In the genomic region with DNA sequence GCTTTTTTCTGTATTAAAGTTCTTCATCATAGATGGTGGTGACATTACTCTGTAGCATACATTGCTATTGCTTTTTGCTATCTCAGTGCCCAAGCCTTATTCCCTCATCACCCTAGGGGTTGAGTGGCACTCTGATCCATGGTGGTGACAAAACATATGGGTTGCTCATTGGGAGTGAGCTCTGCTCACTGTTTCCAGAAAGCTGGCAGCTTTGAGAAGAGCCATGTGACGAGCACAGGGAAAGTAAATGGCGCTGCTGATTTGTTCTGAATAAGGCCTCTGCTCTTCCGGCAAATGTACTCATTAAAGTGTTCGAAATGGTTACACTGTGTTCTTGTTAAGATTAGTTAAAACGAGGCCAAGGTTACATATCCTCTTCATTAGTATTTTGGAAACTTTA, we compare ENCODE assay signal across 24 mouse cellular contexts.
"Had no signal": no experiment of that assay in that cellular context is flagged by ENCODE, and none has a peak within 500 bp of the region (broad histone marks: within the 10 kb centered on the region; RNA-seq: fewer than 3 reads in every experiment).

No protein-coding gene starts in this region.

- ATAC-seq: intestine, postnatal 0 days; liver, embryonic 12.5 days had no signal

- H3K9ac ChIP-seq: limb, embryonic 13.5 days; liver, embryonic 12.5 days; liver, embryonic 15.5 days; lung, embryonic 15.5 days; midbrain, embryonic 12.5 days; neural tube, embryonic 13.5 days; stomach, embryonic 15.5 days had no signal

- DNase-seq: kidney, adult 2 months; kidney, postnatal 36 days; layer of hippocampus, postnatal 36 days; liver; lung, adult 18-20 months; lung, postnatal 10 days; lung, postnatal 36 days; retina, postnatal 1 day; right cerebral cortex, postnatal 25 days; spleen, adult 18-20 months; thymus, postnatal 25 days had no signal

- H3K27ac ChIP-seq: kidney, postnatal 0 days; left cerebral cortex, adult 2 months; limb, embryonic 10.5 days; limb, embryonic 13.5 days; liver, embryonic 12.5 days; liver, embryonic 15.5 days; lung, embryonic 15.5 days; midbrain, embryonic 12.5 days; stomach, embryonic 15.5 days had no signal

- H3K36me3 ChIP-seq: limb, embryonic 10.5 days; limb, embryonic 13.5 days; liver, embryonic 12.5 days; liver, embryonic 15.5 days; lung, embryonic 15.5 days; midbrain, embryonic 12.5 days; neural tube, embryonic 13.5 days; stomach, embryonic 15.5 days had no signal

- H3K4me2 ChIP-seq: limb, embryonic 13.5 days; liver, embryonic 12.5 days; liver, embryonic 15.5 days; lung, embryonic 15.5 days; midbrain, embryonic 12.5 days; neural tube, embryonic 13.5 days; stomach, embryonic 15.5 days had no signal

- H3K9me3 ChIP-seq: limb, embryonic 10.5 days; limb, embryonic 13.5 days; liver, embryonic 12.5 days; liver, embryonic 15.5 days; lung, embryonic 15.5 days; megakaryocyte, embryonic 14.5 days; midbrain, embryonic 12.5 days; neural tube, embryonic 13.5 days; stomach, embryonic 15.5 days had no signal

- H3K27me3 ChIP-seq: liver, embryonic 12.5 days; liver, embryonic 15.5 days; lung, embryonic 15.5 days; midbrain, embryonic 12.5 days; neural tube, embryonic 13.5 days; stomach, embryonic 15.5 days had no signal

- H3K4me3 ChIP-seq: left cerebral cortex, adult 2 months; limb, embryonic 10.5 days; limb, embryonic 13.5 days; liver, embryonic 12.5 days; liver, embryonic 15.5 days; lung, embryonic 15.5 days; megakaryocyte, embryonic 14.5 days; midbrain, embryonic 12.5 days; myocyte; neural tube, embryonic 13.5 days; stomach, embryonic 15.5 days had no signal
